Mouse (Mus musculus) lung, adult 2 months (tissue): Measurements from ENCODE around the gene Hsdl2.

Source experiments
- CTCF ChIP-seq: fragments of 200-500 bp; IDR thresholded peaks from 2 replicates; pipeline ENCODE4 v1.5.1; 2011; ENCODE audit warnings: mild to moderate bottlenecking, low read length, control low read depth; ENCODE audit not compliant: insufficient read depth
- POLR2A ChIP-seq: fragments of 200-500 bp; IDR thresholded peaks from 2 replicates; pipeline ENCODE4 v1.6.1; 2011; ENCODE audit warnings: low read depth, mild to moderate bottlenecking, control low read depth, low read length, borderline replicate concordance; ENCODE audit errors: extremely low read depth

DNA sequence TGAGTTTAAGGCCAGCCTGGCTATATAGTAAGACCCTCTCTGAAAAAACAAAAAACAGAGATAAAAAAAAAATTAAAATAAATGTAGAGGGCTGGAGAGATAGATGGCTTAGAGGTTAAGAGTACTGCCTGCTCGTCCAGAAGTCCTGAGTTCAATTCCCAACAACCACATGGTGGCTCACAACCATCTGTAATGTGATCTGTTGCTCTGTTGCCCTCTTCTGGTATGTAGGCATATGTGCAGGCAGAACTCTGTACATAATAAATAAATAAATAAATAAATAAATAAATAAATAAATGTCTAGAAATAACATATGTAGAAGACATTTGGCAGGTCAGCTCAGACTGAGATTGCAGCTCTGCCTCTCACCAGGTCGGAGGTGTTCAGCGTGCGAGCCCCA is 21.3 kb downstream of the Hsdl2 start:
- no peak for TF ChIP-seq POLR2A
- no peak for TF ChIP-seq CTCF
